Mouse (Mus musculus) heart, embryonic 15.5 days (tissue): ENCODE measurements around the gene Rcbtb2. TPM values are rescaled to one million over a fixed set of nuclear protein-coding genes. Genes with fewer than 3 reads are reported as not detected.
"Not testable (repeated sequence)": the region's sequence is repeated elsewhere in the genome, so short reads cannot be mapped to it uniquely, and the experiment has no call there.

Source experiments
- ATAC-seq: fragments of 200-750 bp; cut with Nextera tagmentation; replicated peaks from 2 replicates; pipeline ENCODE4 v1.8.0; 2017; ENCODE audit warnings: low read depth, moderate TSS enrichment; ENCODE audit not compliant: insufficient number of reproducible peaks, insufficient read depth, low FRiP score
- H3K27ac ChIP-seq: fragments of 300-500 bp; sonication (generic); 2 replicates; pipeline ENCODE4 v1.5.1; 2015; ENCODE audit warnings: mild to moderate bottlenecking, inconsistent platforms
- H3K27me3 ChIP-seq: fragments of 300-500 bp; sonication (generic); 2 replicates; pipeline ENCODE4 v1.6.1; 2015; ENCODE audit warnings: inconsistent platforms
- H3K36me3 ChIP-seq: fragments of 300-500 bp; sonication (generic); 2 replicates; pipeline ENCODE4 v1.6.1; 2015; ENCODE audit warnings: mild to moderate bottlenecking, inconsistent platforms
- H3K4me1 ChIP-seq: fragments of 300-500 bp; sonication (generic); replicated peaks from 2 replicates; pipeline ENCODE4 v1.6.1; 2015; ENCODE audit warnings: inconsistent platforms
- H3K4me2 ChIP-seq: fragments of 300-500 bp; sonication (generic); 2 replicates; pipeline ENCODE4 v1.6.1; 2015; ENCODE audit warnings: inconsistent platforms, mild to moderate bottlenecking, moderate library complexity
- H3K4me3 ChIP-seq: fragments of 300-500 bp; sonication (generic); 2 replicates; pipeline ENCODE4 v1.5.1; 2015; ENCODE audit warnings: mild to moderate bottlenecking, inconsistent platforms
- H3K9ac ChIP-seq: fragments of 300-500 bp; sonication (generic); 2 replicates; pipeline ENCODE4 v1.6.1; 2015; ENCODE audit warnings: mild to moderate bottlenecking, inconsistent platforms
- H3K9me3 ChIP-seq: fragments of 300-500 bp; sonication (generic); replicated peaks from 2 replicates; pipeline ENCODE4 v1.6.1; 2016; ENCODE audit warnings: inconsistent platforms
- WGBS: fragments of 180-500 bp; shearing (Covaris S2); methylation state at CpG from one replicate; pipeline ENCODE4 v1.1.7; 2015; ENCODE audit warnings: mixed read lengths; 5-methylcytosine and 5-hydroxymethylcytosine counted together
- polyA plus RNA-seq: library from polyadenylated mRNA; unstranded; fragments of >200 nt; fragmentation: Nextera tagmentation; extraction: Ambion mirVana; gene quantifications from 2 replicates; pipeline ENCODE4 v1.2.1, GENCODE M21; 2015

Rcbtb2 gene
- polyA plus RNA-seq, 1 experiment from 2014 or later: 62.0 TPM

GRCm38 (mm10) chr14:73104913-73105312, 17.9 kb upstream of the Rcbtb2 start:
- H3K27ac ChIP-seq: no peak overlapping the region
- ATAC-seq: no peak
- no peaks in the 10 kb centered on the region for H3K4me1 ChIP-seq
- H3K27me3 ChIP-seq: peaks cover 24% of the 10 kb centered on the region
- no peaks in the 10 kb centered on the region for H3K36me3 ChIP-seq
- H3K9ac ChIP-seq: no peak overlapping the region
- no peaks in the 10 kb centered on the region for H3K9me3 ChIP-seq
- no peak overlapping the region for H3K4me3 ChIP-seq
- WGBS: 63% methylated on average over 6 of the region's 6 CpGs
- H3K4me2 ChIP-seq: no peak overlapping the region

- no peak overlapping the region for H3K9ac ChIP-seq
- WGBS: 56% methylated on average over 11 of the region's 11 CpGs
- H3K4me3 ChIP-seq: no peak overlapping the region
- H3K27me3 ChIP-seq: peaks cover 19% of the 10 kb centered on the region
- ATAC-seq: no peak
- no peaks in the 10 kb centered on the region for H3K4me1 ChIP-seq
- no peaks in the 10 kb centered on the region for H3K36me3 ChIP-seq
- no peaks in the 10 kb centered on the region for H3K9me3 ChIP-seq
- H3K4me2 ChIP-seq: no peak overlapping the region
- no peak overlapping the region for H3K27ac ChIP-seq
These were observed 17.2 kb upstream of the Rcbtb2 start for GRCm38 (mm10) chr14:73105407-73106185.

GRCm38 (mm10) chr14:73106234-73106711, 16.6 kb upstream of the Rcbtb2 start:
- H3K4me3 ChIP-seq: no peak overlapping the region
- WGBS: 27% methylated on average over 8 of the region's 8 CpGs
- no peaks in the 10 kb centered on the region for H3K9me3 ChIP-seq
- H3K27me3 ChIP-seq: peaks cover 13% of the 10 kb centered on the region
- no peaks in the 10 kb centered on the region for H3K4me1 ChIP-seq
- H3K9ac ChIP-seq: no peak overlapping the region
- H3K36me3 ChIP-seq: no peaks in the 10 kb centered on the region
- no peak for ATAC-seq
- no peak overlapping the region; the same call in 1 of the 2 replicates for H3K4me2 ChIP-seq
- no peak overlapping the region for H3K27ac ChIP-seq

- Histone ChIP-seq H3K27ac (no peak overlapping the region), H3K4me2 (no peak overlapping the region), H3K9ac (no peak overlapping the region), H3K4me3 (no peak overlapping the region), H3K9me3 (no peaks in the 10 kb centered on the region), H3K27me3 (peaks cover 10% of the 10 kb centered on the region), H3K4me1 (no peaks in the 10 kb centered on the region), H3K36me3 (no peaks in the 10 kb centered on the region)
- no peak for ATAC-seq
- 60% methylated on average over 4 of the region's 4 CpGs for WGBS
These were observed 15.9 kb upstream of the Rcbtb2 start for GRCm38 (mm10) chr14:73106957-73107356.

- no peak overlapping the region for H3K9ac ChIP-seq
- H3K36me3 ChIP-seq: no peaks in the 10 kb centered on the region
- H3K27me3 ChIP-seq: peaks cover 9% of the 10 kb centered on the region
- no peak overlapping the region for H3K4me3 ChIP-seq
- no peak overlapping the region for H3K27ac ChIP-seq
- no peak for ATAC-seq
- 56% methylated on average over 7 of the region's 7 CpGs for WGBS
- no peaks in the 10 kb centered on the region for H3K9me3 ChIP-seq
- 0 out of 2 replicates have a peak, but pooled peaks cover 3% of the 10 kb centered on the region for H3K4me1 ChIP-seq
- H3K4me2 ChIP-seq: no peak overlapping the region
These were observed 15.5 kb upstream of the Rcbtb2 start for GRCm38 (mm10) chr14:73107371-73107770.

- no peaks in the 10 kb centered on the region for H3K36me3 ChIP-seq
- H3K4me3 ChIP-seq: no peak overlapping the region
- 78% methylated on average over 6 of the region's 6 CpGs for WGBS
- H3K4me2 ChIP-seq: no peak overlapping the region
- H3K4me1 ChIP-seq: 0 out of 2 replicates have a peak, but pooled peaks cover 3% of the 10 kb centered on the region
- no peaks in the 10 kb centered on the region for H3K9me3 ChIP-seq
- H3K27ac ChIP-seq: no peak overlapping the region
- H3K9ac ChIP-seq: no peak overlapping the region
- peaks cover 5% of the 10 kb centered on the region; the same call in 1 of the 2 replicates for H3K27me3 ChIP-seq
- no peak for ATAC-seq
These were observed 14.9 kb upstream of the Rcbtb2 start for GRCm38 (mm10) chr14:73107952-73108351.

GRCm38 (mm10) chr14:73110682-73111081, 12.2 kb upstream of the Rcbtb2 start:
- 70% methylated on average over 3 of the region's 3 CpGs for WGBS
- H3K4me2 ChIP-seq: no peak overlapping the region
- H3K27ac ChIP-seq: no peak overlapping the region
- no peaks in the 10 kb centered on the region for H3K9me3 ChIP-seq
- H3K4me1 ChIP-seq: 0 out of 2 replicates have a peak, but pooled peaks cover 3% of the 10 kb centered on the region
- H3K27me3 ChIP-seq: no peaks in the 10 kb centered on the region
- ATAC-seq: no peak
- no peaks in the 10 kb centered on the region for H3K36me3 ChIP-seq
- no peak overlapping the region for H3K9ac ChIP-seq
- no peak overlapping the region for H3K4me3 ChIP-seq

GRCm38 (mm10) chr14:73111091-73111490, 11.7 kb upstream of the Rcbtb2 start:
- Histone ChIP-seq H3K4me1 (0 out of 2 replicates have a peak, but pooled peaks cover 3% of the 10 kb centered on the region), H3K4me2 (no peak overlapping the region), H3K27ac (no peak overlapping the region), H3K27me3 (no peaks in the 10 kb centered on the region), H3K4me3 (no peak overlapping the region), H3K36me3 (no peaks in the 10 kb centered on the region), H3K9ac (no peak overlapping the region), H3K9me3 (no peaks in the 10 kb centered on the region)
- ATAC-seq: no peak
- WGBS: 77% methylated on average over 1 of the region's 1 CpGs

GRCm38 (mm10) chr14:73112186-73112840, 10.5 kb upstream of the Rcbtb2 start:
- H3K9me3 ChIP-seq: no peaks in the 10 kb centered on the region
- WGBS: 46% methylated on average over 12 of the region's 12 CpGs
- no peak overlapping the region for H3K27ac ChIP-seq
- no peak overlapping the region for H3K9ac ChIP-seq
- ATAC-seq: no peak
- H3K4me2 ChIP-seq: no peak overlapping the region
- H3K36me3 ChIP-seq: no peaks in the 10 kb centered on the region
- H3K4me1 ChIP-seq: 0 out of 2 replicates have a peak, but pooled peaks cover 3% of the 10 kb centered on the region
- H3K27me3 ChIP-seq: no peaks in the 10 kb centered on the region
- H3K4me3 ChIP-seq: no peak overlapping the region

GRCm38 (mm10) chr14:73114952-73115351, 7.9 kb upstream of the Rcbtb2 start:
- not testable (repeated sequence) for H3K36me3 ChIP-seq, H3K9me3 ChIP-seq, H3K27me3 ChIP-seq, H3K4me3 ChIP-seq, H3K9ac ChIP-seq, H3K27ac ChIP-seq, H3K4me1 ChIP-seq, H3K4me2 ChIP-seq, ATAC-seq
- WGBS: 91% methylated on average over 3 of the region's 3 CpGs

- 0 out of 2 replicates have a peak, but pooled peaks cover 5% of the 10 kb centered on the region for H3K4me1 ChIP-seq
- no peak for ATAC-seq
- H3K9me3 ChIP-seq: no peaks in the 10 kb centered on the region
- WGBS: 65% methylated on average over 2 of the region's 2 CpGs
- no peak overlapping the region for H3K4me3 ChIP-seq
- H3K4me2 ChIP-seq: no peak overlapping the region
- H3K36me3 ChIP-seq: no peaks in the 10 kb centered on the region
- no peak overlapping the region for H3K9ac ChIP-seq
- H3K27me3 ChIP-seq: no peaks in the 10 kb centered on the region
- H3K27ac ChIP-seq: 0 out of 2 replicates have a peak overlapping the region, but pooled peaks have one; percentile 38
These were observed 6.5 kb upstream of the Rcbtb2 start for GRCm38 (mm10) chr14:73116301-73116700.
